Mouse (Mus musculus) G1E-ER4 (cell line): ENCODE results near the gene Pebp1. TPM values are rescaled to one million over a fixed set of nuclear protein-coding genes. Genes with fewer than 3 reads are reported as not detected.

Experiments
- GATA1 ChIP-seq: IDR thresholded peaks from one replicate; pipeline ENCODE4 v1.8.0; 2012; ENCODE audit warnings: low read length, inconsistent platforms
- polyA plus RNA-seq: library from polyadenylated mRNA; stranded (reverse); fragments of >175 nt; gene quantifications from 2 replicates; pipeline ENCODE4 v1.2.3, GENCODE M21; 2012

Gene Pebp1
- polyA plus RNA-seq, 1 experiment, result 2,219 TPM

GRCm38 (mm10) chr5:117267913-117268312 lies 19.5 kb downstream of the Pebp1 start:
- TF ChIP-seq GATA1, result no peak

GRCm38 (mm10) chr5:117264701-117265100 lies 22.7 kb downstream of the Pebp1 start:
- no peak for TF ChIP-seq GATA1

- no peak for TF ChIP-seq GATA1
Measured at GRCm38 (mm10) chr5:117263566-117263965, 23.9 kb downstream of the Pebp1 start.

GRCm38 (mm10) chr5:117258276-117258675 lies 29.1 kb downstream of the Pebp1 start:
- no peak for TF ChIP-seq GATA1

- no peak for TF ChIP-seq GATA1
Measured at GRCm38 (mm10) chr5:117251763-117252162, 35.7 kb downstream of the Pebp1 start.

- TF ChIP-seq GATA1, result no peak
Measured at GRCm38 (mm10) chr5:117250796-117251195, 36.6 kb downstream of the Pebp1 start.

- TF ChIP-seq GATA1, result no peak
Measured at GRCm38 (mm10) chr5:117248351-117248750, 39.1 kb downstream of the Pebp1 start.

- TF ChIP-seq GATA1, result no peak
Measured at GRCm38 (mm10) chr5:117245170-117245569, 42.3 kb downstream of the Pebp1 start.

GRCm38 (mm10) chr5:117242671-117243478 lies 44.5 kb downstream of the Pebp1 start:
- TF ChIP-seq GATA1, result no peak

- no peak for TF ChIP-seq GATA1
Measured at GRCm38 (mm10) chr5:117241935-117242531, 45.4 kb downstream of the Pebp1 start.

- no peak for TF ChIP-seq GATA1
Measured at GRCm38 (mm10) chr5:117240761-117241322, 46.6 kb downstream of the Pebp1 start.

GRCm38 (mm10) chr5:117240321-117240731 lies 47.1 kb downstream of the Pebp1 start:
- TF ChIP-seq GATA1, result no peak

GRCm38 (mm10) chr5:117239106-117239505 lies 48.3 kb downstream of the Pebp1 start:
- TF ChIP-seq GATA1, result no peak

GRCm38 (mm10) chr5:117236540-117236939 lies 50.9 kb downstream of the Pebp1 start:
- TF ChIP-seq GATA1, result no peak

Other genes with a start within 250 kb of the Pebp1 start
- 60.4 and 65.2 TPM in 2 replicates for gene Suds3, start 171.5 kb downstream of the Pebp1 start, polyA plus RNA-seq
- 59.0 and 66.5 TPM in 2 replicates for gene Taok3, start 167.5 kb downstream of the Pebp1 start, polyA plus RNA-seq
- 0.04 and 0.08 TPM in 2 replicates for gene Vsig10, start 31.5 kb upstream of the Pebp1 start, polyA plus RNA-seq
- 46.9 and 58.1 TPM in 2 replicates for gene Wsb2, start 69.7 kb upstream of the Pebp1 start, polyA plus RNA-seq
- gene Rfc5, start 101.4 kb upstream of the Pebp1 start, polyA plus RNA-seq, result 162 and 185 TPM in 2 replicates
- gene Ksr2, start 126.4 kb upstream of the Pebp1 start, polyA plus RNA-seq, result not detected in 2 replicates